Mouse (Mus musculus) erythroblast, embryonic 14.5 days (primary cell): ENCODE results near the gene Camk2n1.

ENCODE experiments used
- GATA1 ChIP-seq: IDR thresholded peaks from 2 replicates; pipeline ENCODE4 v1.6.1; 2012; ENCODE audit warnings: low read length, inconsistent platforms, mixed read lengths
- TAL1 ChIP-seq: IDR thresholded peaks from 3 replicates; pipeline ENCODE4 v1.6.1; 2012; ENCODE audit warnings: low read length, inconsistent platforms, mixed read lengths

GRCm38 (mm10) chr4:138440062-138440461, 14.1 kb upstream of the Camk2n1 start:
- no peak for TF ChIP-seq GATA1
- TF ChIP-seq TAL1: no peak
